Mouse (Mus musculus): Measurements from ENCODE around the gene Gm34653. TPM values are rescaled to one million over a fixed set of nuclear protein-coding genes. Genes with fewer than 3 reads are reported as not detected.
A peak's percentile ranks its signal among the peaks of the same experiment; 100 is the strongest.
"Not testable (repeated sequence)": the region's sequence is repeated elsewhere in the genome, so short reads cannot be mapped to it uniquely, and the experiment has no call there.

Gene Gm34653
- polyA plus RNA-seq, 1 experiment from 2014 or later: not detected

DNA sequence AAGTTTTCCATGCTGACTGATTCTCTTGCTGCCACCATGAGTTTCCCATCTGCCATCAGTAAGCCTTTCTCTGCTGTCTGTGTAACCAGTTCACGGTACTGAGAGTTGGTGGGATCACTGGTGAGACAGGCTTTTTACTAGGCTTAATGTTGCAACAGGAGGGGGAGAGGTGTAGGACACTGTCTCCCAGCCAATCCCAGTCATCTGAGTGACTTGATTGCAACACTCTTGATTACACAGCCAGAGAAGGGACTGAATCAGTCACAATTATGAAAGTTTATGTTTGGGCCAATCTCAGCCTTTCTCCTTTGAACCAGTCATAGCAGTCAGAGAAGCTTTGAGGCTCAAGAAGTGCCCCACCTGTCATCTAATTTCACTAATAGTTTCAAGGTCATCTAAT, 4.8 kb upstream of the Gm34653 start:
- Histone ChIP-seq H3K36me3 (replicated peaks) (no peaks in the 10 kb centered on the region), H3K27me3 (ENCODE audit: poor library complexity, severe bottlenecking) (no peaks in the 10 kb centered on the region), H3K27ac (no peak overlapping the region), H3K4me1 (peaks cover 22% of the 10 kb centered on the region), H3K4me3 (no peak overlapping the region), H3K9me3 (peaks cover 15% of the 10 kb centered on the region; the same call in 1 of the 2 replicates)
- DNase-seq (ENCODE audit: extremely low spot score, low spot score): no peak
- 85% methylated on average over 1 of the region's 1 CpGs for WGBS

DNA sequence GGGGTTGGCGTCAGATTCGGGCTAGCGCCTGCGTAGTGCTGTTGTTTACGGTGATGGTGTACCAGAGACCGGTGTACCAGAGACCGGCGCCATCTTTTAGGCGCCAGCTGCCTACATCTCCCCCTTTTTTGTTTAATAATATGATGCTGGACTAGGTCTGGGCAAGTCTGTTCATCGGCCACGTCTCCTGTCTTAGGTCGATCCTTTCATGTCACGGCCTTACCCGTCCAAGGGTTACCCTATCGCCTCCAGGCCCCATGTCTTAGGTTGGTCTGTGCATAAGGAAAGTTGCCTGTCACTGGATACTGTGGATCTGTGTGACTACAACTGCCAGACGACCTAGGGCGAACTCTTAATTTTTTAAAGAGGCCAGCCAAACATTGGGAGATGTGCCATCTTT, 2.7 kb upstream of the Gm34653 start:
- not testable (repeated sequence) for H3K4me3 ChIP-seq; H3K4me1 ChIP-seq; H3K36me3 ChIP-seq (replicated peaks); H3K27me3 ChIP-seq (ENCODE audit: poor library complexity, severe bottlenecking); DNase-seq (ENCODE audit: extremely low spot score, low spot score); H3K27ac ChIP-seq
- peaks cover 15% of the 10 kb centered on the region; the same call in 1 of the 2 replicates for H3K9me3 ChIP-seq
- WGBS: 95% methylated on average over 17 of the region's 17 CpGs

DNA sequence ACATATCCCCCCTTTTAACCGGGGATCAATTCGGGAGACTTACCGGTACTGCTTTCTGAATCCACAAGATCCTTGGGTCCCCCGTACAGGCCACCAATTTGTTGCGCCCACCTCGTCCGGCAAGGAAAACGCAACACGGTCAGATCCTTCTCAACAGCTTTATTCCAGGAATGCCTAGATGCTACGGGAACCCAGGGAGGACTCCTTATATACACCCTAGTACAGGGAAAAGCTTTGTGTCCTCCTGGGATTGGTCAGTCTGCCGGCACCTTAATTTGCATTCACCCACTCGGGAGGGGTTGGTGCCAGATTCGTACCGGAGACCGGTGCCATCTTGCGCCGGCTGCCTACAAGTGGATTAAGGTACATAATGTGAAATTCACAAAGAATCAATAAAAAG, 817 bp downstream of the Gm34653 start:
- Histone ChIP-seq H3K27me3 (ENCODE audit: poor library complexity, severe bottlenecking) (no peaks in the 10 kb centered on the region), H3K36me3 (replicated peaks) (no peaks in the 10 kb centered on the region), H3K4me1 (no peaks in the 10 kb centered on the region), H3K9me3 (peaks cover 15% of the 10 kb centered on the region; the same call in 1 of the 2 replicates), H3K27ac (no peak overlapping the region), H3K4me3 (no peak overlapping the region)
- 91% methylated on average over 17 of the region's 17 CpGs for WGBS
- DNase-seq (ENCODE audit: extremely low spot score, low spot score): no peak

DNA sequence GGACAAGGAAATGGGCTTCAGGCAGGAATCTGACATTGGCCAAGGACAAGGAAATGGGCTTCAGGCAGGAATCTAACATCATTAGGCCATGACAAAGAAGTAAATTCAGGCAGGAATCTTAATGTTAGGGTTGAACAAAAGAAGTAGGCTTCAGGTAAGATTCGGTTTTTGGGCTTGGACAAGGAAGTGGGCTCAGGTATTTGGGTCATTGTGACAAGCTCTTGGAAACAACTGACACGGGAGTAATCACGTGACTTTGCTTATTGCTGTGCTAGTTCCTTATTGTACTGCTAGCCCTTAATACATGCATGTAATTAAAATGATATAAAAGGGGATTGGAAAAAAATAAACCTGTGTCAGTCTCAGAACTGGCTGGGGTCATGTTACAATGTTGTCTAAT, 2.9 kb downstream of the Gm34653 start:
- H3K27me3 ChIP-seq (ENCODE audit: poor library complexity, severe bottlenecking): no peaks in the 10 kb centered on the region
- no peaks in the 10 kb centered on the region for H3K4me1 ChIP-seq
- H3K36me3 ChIP-seq (replicated peaks): no peaks in the 10 kb centered on the region
- no peak overlapping the region for H3K4me3 ChIP-seq
- H3K9me3 ChIP-seq: no peaks in the 10 kb centered on the region
- H3K27ac ChIP-seq: no peak overlapping the region
- 82% methylated on average over 3 of the region's 3 CpGs for WGBS
- DNase-seq (ENCODE audit: extremely low spot score, low spot score): no peak

DNA sequence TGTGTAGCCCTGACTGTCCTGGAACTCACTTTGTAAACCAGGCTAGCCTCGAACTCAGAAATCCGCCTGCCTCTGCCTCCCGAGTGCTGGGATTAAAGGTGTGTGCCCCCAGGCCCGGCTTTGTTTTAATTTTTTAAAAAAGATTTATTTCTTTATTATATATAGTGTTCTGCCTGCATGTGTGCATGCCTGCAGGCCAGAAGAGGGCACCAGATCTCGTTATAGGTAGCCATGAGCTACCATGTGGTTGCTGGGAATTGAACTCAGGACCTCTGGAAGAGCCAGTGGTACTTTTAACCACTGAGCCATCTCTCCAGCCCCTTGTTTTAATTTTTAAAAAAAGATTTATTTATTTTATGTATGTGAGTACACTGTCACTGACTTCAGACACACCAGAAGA, 7.3 kb downstream of the Gm34653 start:
- DNase-seq (ENCODE audit: extremely low spot score, low spot score); H3K27me3 ChIP-seq (ENCODE audit: poor library complexity, severe bottlenecking); H3K4me3 ChIP-seq; H3K9me3 ChIP-seq; H3K36me3 ChIP-seq (replicated peaks); H3K27ac ChIP-seq; H3K4me1 ChIP-seq: not testable (repeated sequence)
- 83% methylated on average over 5 of the region's 5 CpGs for WGBS

DNA sequence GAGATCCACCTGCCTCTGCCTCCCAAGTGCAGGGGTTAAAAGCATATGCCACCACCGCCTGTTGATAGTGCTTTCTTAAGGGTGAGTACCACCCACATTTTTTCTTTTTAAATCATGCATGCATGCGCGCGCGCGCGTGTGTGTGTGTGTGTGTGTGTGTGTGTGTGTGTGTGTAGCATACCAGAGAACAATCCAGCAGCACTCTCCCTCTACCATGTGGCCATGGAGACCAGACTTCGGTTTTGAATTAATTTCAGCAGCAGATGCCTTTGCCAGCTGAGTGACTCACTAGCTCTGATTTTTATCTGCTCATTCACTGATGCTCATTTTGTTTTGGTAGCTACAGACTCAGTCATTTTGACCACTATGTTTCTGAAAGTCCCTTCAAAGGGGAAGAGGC, 8.9 kb downstream of the Gm34653 start:
- Histone ChIP-seq H3K27ac (no peak overlapping the region), H3K9me3 (no peaks in the 10 kb centered on the region), H3K36me3 (replicated peaks) (no peaks in the 10 kb centered on the region), H3K27me3 (ENCODE audit: poor library complexity, severe bottlenecking) (no peaks in the 10 kb centered on the region), H3K4me1 (no peaks in the 10 kb centered on the region), H3K4me3 (no peak overlapping the region)
- no peak for DNase-seq (ENCODE audit: extremely low spot score, low spot score)
- 91% methylated on average over 8 of the region's 8 CpGs for WGBS

DNA sequence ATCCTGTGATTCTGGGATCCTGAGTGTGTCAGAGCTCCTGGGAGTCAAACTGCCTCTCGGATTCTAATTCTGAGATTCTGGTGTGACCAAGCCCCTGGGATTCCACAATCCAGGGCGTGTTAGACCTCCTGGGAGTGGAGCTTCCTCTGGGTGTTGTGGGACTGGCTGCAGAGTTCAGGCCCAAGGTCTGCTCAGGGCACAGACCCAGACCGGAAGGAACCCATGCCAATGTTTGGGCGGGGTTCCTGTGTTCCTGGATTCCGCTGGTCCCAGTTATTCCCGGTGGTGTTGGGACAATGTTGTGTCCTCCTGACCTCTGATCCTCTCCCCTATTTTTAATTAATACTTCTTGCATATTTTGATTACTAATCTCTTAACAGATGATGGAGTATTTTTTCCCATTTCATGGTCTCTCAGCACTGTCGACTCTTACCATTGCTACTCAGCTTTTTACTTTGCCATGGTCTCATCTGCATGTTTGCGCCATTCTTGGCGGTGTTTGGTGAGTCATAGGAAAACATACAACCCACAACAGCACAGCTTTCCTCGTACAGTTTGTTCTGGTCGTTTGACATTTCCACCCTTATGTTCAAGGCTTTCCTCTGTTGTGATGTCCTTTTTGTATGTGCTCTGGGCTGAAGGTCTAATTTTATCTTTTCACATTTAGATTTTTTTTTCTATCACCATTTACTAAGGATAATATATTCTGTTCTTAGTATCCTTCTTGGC, 10.6 kb downstream of the Gm34653 start:
- Histone ChIP-seq H3K27ac (no peak overlapping the region), H3K4me3 (no peak overlapping the region), H3K36me3 (replicated peaks) (peaks cover 10% of the 10 kb centered on the region; the same call in 1 of the 2 replicates), H3K9me3 (no peaks in the 10 kb centered on the region), H3K27me3 (ENCODE audit: poor library complexity, severe bottlenecking) (no peaks in the 10 kb centered on the region), H3K4me1 (no peaks in the 10 kb centered on the region)
- DNase-seq (ENCODE audit: extremely low spot score, low spot score): no peak
- 87% methylated on average over 11 of the region's 11 CpGs for WGBS

DNA sequence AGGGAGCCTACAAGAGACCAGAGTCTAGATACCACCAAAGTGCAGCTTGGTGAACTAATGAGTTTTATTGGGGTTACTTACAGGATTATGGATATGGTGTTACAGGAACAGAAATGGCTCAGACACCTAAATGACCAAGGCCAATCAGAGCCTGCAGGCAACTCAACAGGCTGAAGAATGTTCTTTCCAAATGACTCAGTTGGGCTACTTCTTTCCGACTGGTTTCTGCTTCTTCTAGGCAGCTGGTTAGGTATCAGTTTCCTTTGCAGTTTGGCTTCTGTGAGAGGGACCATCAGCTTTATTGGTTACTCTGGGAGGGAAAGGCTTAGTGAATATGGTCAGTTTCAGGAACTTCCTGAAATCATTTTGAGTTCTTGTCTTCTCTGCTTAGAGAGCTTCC, 14.9 kb downstream of the Gm34653 start:
- whole genome bisulfite sequencing: 86% methylated on average over 1 of the region's 1 CpGs

DNA sequence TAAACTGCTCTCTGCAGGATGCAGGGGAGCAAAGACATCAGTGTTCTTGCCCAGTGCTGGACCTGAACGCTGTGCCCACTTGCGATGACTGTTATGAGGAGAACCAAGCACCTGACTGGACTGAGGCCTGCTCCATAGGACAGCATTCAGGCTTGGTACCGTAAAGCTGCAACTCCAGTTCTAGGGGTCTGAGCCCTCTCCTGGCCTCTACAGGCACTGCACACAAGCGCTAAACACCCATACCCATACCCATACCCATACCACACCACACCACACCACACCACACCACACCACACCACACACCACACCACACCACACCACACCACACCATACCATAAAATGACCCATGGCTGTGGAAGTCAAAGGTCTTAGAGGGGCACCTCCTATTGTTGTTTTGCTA, 22.5 kb downstream of the Gm34653 start:
- peaks cover 100% of the 10 kb centered on the region for H3K36me3 ChIP-seq (replicated peaks)
- no peak overlapping the region for H3K27ac ChIP-seq
- WGBS: 95% methylated on average over 4 of the region's 4 CpGs
- no peaks in the 10 kb centered on the region for H3K4me1 ChIP-seq
- no peak for DNase-seq (ENCODE audit: extremely low spot score, low spot score)
- no peaks in the 10 kb centered on the region for H3K27me3 ChIP-seq (ENCODE audit: poor library complexity, severe bottlenecking)
- no peak overlapping the region for H3K4me3 ChIP-seq
- H3K9me3 ChIP-seq: no peaks in the 10 kb centered on the region

More for the DNA sequence above, 14.9 kb downstream of the Gm34653 start:
- no peaks in the 10 kb centered on the region for H3K9me3 ChIP-seq
- H3K27ac ChIP-seq: no peak overlapping the region
- peaks cover 51% of the 10 kb centered on the region for H3K36me3 ChIP-seq (replicated peaks)
- DNase-seq (ENCODE audit: extremely low spot score, low spot score): no peak
- H3K4me1 ChIP-seq: no peaks in the 10 kb centered on the region
- no peaks in the 10 kb centered on the region for H3K27me3 ChIP-seq (ENCODE audit: poor library complexity, severe bottlenecking)
- no peak overlapping the region for H3K4me3 ChIP-seq

DNA sequence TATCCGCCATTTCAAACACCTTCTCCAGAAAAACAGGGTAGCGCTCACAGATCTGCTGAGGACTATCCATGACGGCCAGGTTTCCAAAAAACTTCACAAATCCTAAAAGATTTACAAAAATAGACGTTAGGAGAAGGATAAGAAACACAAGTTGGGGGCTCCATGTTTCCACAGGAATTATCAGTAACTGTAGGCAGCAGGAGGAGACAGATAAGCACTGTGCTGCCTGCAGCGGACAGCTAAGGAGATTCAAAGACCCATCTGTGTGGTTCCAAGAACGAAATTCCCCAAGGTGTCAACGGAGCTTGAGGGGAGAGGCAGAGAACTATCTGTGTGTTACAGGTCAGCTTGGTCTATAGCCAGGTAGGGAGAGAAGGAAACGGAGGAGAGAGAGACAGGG, 24.9 kb downstream of the Gm34653 start:
- peaks cover 96% of the 10 kb centered on the region for H3K36me3 ChIP-seq (replicated peaks)
- no peak overlapping the region for H3K27ac ChIP-seq
- no peak overlapping the region for H3K4me3 ChIP-seq
- no peaks in the 10 kb centered on the region for H3K9me3 ChIP-seq
- no peaks in the 10 kb centered on the region for H3K4me1 ChIP-seq
- DNase-seq (ENCODE audit: extremely low spot score, low spot score): no peak
- no peaks in the 10 kb centered on the region for H3K27me3 ChIP-seq (ENCODE audit: poor library complexity, severe bottlenecking)
- 91% methylated on average over 8 of the region's 8 CpGs for WGBS

DNA sequence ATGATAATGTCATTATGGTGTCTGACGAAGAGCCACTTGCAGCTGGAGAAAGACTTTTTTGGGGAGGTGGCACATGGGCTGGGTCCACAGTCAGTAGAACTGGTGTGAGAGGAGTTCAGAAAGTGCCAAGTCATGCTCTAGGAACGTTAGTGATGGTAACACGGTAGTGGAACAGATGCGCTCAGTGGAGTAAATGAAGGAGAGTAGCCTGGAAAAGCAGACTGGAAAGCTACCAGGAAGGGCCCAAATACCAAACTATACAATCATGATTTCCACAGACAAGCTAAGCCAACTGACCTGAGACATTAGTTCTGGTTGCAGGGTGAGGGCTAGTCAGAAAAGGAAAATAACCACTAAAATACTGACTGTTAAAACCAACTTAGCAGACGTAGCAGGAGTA, 36.9 kb downstream of the Gm34653 start:
- Histone ChIP-seq H3K36me3 (replicated peaks) (peaks cover 28% of the 10 kb centered on the region), H3K27me3 (ENCODE audit: poor library complexity, severe bottlenecking) (peaks cover 25% of the 10 kb centered on the region), H3K4me1 (peaks cover 29% of the 10 kb centered on the region), H3K27ac (peak overlapping the region; percentile 68; the same call in 1 of the 2 replicates), H3K9me3 (no peaks in the 10 kb centered on the region), H3K4me3 (peak overlapping the region; percentile 93)
- DNase-seq (ENCODE audit: extremely low spot score, low spot score): no peak
- 63% methylated on average over 5 of the region's 5 CpGs for WGBS

DNA sequence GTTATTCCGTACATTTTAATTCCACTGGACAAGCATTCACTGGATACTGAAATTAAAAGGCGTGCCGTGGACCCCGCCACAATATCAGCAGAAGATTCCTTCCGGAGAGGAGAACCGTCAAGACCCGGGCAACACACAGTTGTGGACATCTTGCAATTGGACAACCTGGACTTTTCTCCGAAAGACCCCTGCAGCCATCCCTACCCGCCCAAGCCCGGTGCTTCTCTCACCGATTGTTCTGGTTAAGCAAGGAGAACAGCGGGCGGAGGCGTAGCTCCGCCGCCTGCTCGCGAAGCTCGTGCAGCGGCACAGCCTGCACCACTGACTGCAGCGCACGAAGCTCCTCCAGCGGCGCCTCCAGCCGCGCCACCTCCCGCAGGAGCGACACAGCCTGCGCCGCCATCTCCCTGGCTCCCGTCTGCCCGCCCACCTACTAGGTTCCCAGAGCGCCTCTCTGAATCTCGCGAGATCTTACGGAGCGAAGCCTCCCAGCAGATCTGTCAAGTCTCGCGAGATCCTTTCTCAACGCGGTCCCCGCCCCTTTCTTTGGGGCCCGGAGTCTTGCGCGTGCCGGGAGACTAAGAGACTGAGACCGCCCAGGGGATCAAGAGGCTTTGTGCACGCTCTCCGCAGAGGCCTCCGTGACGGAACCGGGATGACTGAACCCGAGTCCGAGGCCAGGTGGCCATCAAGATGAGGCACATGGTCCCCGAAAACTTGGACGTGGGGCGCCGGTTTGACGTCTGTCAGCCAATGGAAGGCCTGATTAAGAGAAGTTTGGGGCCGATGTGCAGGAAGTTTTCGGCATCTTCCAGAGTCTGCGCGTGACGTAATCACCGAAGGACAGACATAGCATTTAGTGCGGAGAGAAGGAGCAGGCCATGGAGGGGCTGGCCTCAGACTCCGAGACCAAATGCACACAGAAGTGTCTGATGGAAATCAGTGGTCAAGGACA, 38.0 kb downstream of the Gm34653 start:
- peak; percentile 98 for DNase-seq (ENCODE audit: extremely low spot score, low spot score)
- Histone ChIP-seq H3K36me3 (replicated peaks) (peaks cover 16% of the 10 kb centered on the region), H3K4me1 (peaks cover 30% of the 10 kb centered on the region), H3K27ac (peak overlapping the region; percentile 97), H3K27me3 (ENCODE audit: poor library complexity, severe bottlenecking) (peaks cover 32% of the 10 kb centered on the region), H3K9me3 (no peaks in the 10 kb centered on the region), H3K4me3 (peak overlapping the region; percentile 93)
- under 1% methylated on average over 67 of the region's 67 CpGs for WGBS

DNA sequence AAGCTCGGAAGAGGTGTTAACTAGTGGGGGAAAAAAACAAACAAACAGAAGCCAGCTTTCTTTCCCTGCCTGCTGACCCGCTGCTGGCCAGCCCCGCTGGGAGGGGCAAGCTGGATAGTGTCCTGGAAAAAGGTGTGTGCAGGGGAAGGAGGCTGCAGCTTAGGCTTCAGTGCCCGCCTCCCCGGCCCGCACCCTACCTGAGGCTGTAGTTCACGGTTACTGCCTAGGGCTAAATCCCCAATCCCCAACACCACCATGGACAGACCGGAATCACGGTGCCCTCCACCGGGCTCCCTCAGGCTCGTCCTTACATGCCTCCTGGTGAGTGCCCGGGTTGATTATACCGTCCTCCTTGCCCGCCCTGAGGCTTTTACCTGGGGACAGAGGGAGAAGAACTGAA, 41.5 kb downstream of the Gm34653 start, which contains the start of gene Cutal:
Cutal (plus strand) TSS at position 126 of the 400 bp plus-strand sequence.
- peaks cover 32% of the 10 kb centered on the region for H3K4me1 ChIP-seq
- H3K4me3 ChIP-seq: peak within 1 kb of the TSS; percentile 40
- no peaks in the 10 kb centered on the region for H3K36me3 ChIP-seq (replicated peaks)
- H3K27me3 ChIP-seq (ENCODE audit: poor library complexity, severe bottlenecking): peaks cover 63% of the 10 kb centered on the region
- 3% methylated on average over 14 of the region's 14 CpGs for WGBS
- no peak within 1 kb of the TSS for H3K27ac ChIP-seq
- peak; percentile 20 for DNase-seq (ENCODE audit: extremely low spot score, low spot score)
- H3K9me3 ChIP-seq: no peaks in the 10 kb centered on the region

Data from forebrain, embryonic 10.5 days (tissue).